Mouse (Mus musculus): ENCODE measurements around the gene Dnajb4. TPM values are rescaled to one million over a fixed set of nuclear protein-coding genes. Genes with fewer than 3 reads are reported as not detected.

The Dnajb4 gene
- total and polyA plus RNA-seq, 3 experiments, result 10.7 to 14.6 TPM; not detected in 1

GRCm38 (mm10) chr3:152192238-152192931 lies 17.7 kb downstream of the Dnajb4 start (continued):
- TF ChIP-seq USF1 (IDR thresholded peaks at IDR 0.05; ENCODE audit: low read depth, low read length) (no peak), ETS1 (IDR thresholded peaks at IDR 0.05; ENCODE audit: low read depth, low read length) (peak; percentile 77), HCFC1 (IDR thresholded peaks at IDR 0.05; ENCODE audit: low read depth, low read length) (no peak)

- H3K4me1 ChIP-seq (ENCODE audit: control insufficient read depth in 1 of 2, insufficient read depth in 2 of 2, low read length in 2 of 2), result peaks cover 4 to 10% of the 10 kb centered on the region in 2 experiments; a peak in 3 of 4 replicates
- H3K9me3 ChIP-seq (replicated peaks; ENCODE audit: insufficient read depth, low read length), result no peaks in the 10 kb centered on the region
- peaks cover 44% of the 10 kb centered on the region for H3K79me2 ChIP-seq (ENCODE audit: control insufficient read depth, insufficient read depth, low read length, poor library complexity)
- peak overlapping the region; percentile 78 for H3K9ac ChIP-seq (ENCODE audit: control insufficient read depth, low read depth, low read length, poor library complexity, severe bottlenecking)
- DNase-seq (ENCODE audit: low read depth, low spot score), result peak; percentile 83
- H3K36me3 ChIP-seq (ENCODE audit: control insufficient read depth in 1 of 2, insufficient read depth in 2 of 2, low read length in 2 of 2), result peaks cover 0 to 31% of the 10 kb centered on the region in 2 experiments; a peak in 2 of 4 replicates
- TF ChIP-seq POLR2A (IDR thresholded peaks at IDR 0.05; ENCODE audit: control insufficient read depth in 1 of 2, insufficient read depth in 1 of 2, low read depth in 1 of 2, low read length in 2 of 2, poor library complexity in 1 of 2) (peak; percentile 32 to 43; a peak in 1 of 4 replicates), KAT2A (conservative IDR thresholded peaks at IDR 0.05; ENCODE audit: low read depth, low read length) (no peak), TBP (IDR thresholded peaks at IDR 0.05; ENCODE audit: low read depth, low read length) (0 out of 2 replicates have a peak, but pooled peaks have one; percentile 34), GATA1 (IDR thresholded peaks at IDR 0.05; ENCODE audit: low read depth, low read length) (no peak), RAD21 (IDR thresholded peaks at IDR 0.05; ENCODE audit: low read depth, low read length) (0 out of 2 replicates have a peak, but pooled peaks have one; percentile 10), MYC (IDR thresholded peaks at IDR 0.05; ENCODE audit: low read depth, low read length) (no peak), RCOR1 (IDR thresholded peaks at IDR 0.05; ENCODE audit: low read depth, low read length) (no peak), GABPA (IDR thresholded peaks at IDR 0.05; ENCODE audit: low read depth, low read length) (no peak), BHLHE40 (IDR thresholded peaks at IDR 0.05; ENCODE audit: borderline replicate concordance, low read depth, low read length) (no peak), ELF1 (IDR thresholded peaks at IDR 0.05; ENCODE audit: low read depth, low read length) (no peak), ZKSCAN1 (IDR thresholded peaks at IDR 0.05; ENCODE audit: low read depth, low read length) (no peak), CTCF (IDR thresholded peaks at IDR 0.05 in 2 of 3, conservative IDR thresholded peaks at IDR 0.05 in 1 of 3; ENCODE audit: control insufficient read depth in 1 of 3, insufficient read depth in 1 of 3, low read depth in 2 of 3, low read length in 3 of 3, poor library complexity in 1 of 3, severe bottlenecking in 1 of 3) (peak in 1 of 3 experiments; percentile 8; a peak in 1 of 6 replicates), POLR2AphosphoS5 (IDR thresholded peaks at IDR 0.05; ENCODE audit: borderline replicate concordance, low read depth, low read length) (no peak), MYB (IDR thresholded peaks at IDR 0.05; ENCODE audit: low read depth, low read length) (no peak), JUND (IDR thresholded peaks at IDR 0.05; ENCODE audit: low read depth, low read length) (no peak), EP300 (IDR thresholded peaks at IDR 0.05; ENCODE audit: low read depth in 1 of 2, low read length in 2 of 2) (no peak), NELFE (IDR thresholded peaks at IDR 0.05; ENCODE audit: low read depth, low read length) (peak; percentile 1), USF2 (IDR thresholded peaks at IDR 0.05; ENCODE audit: borderline replicate concordance in 1 of 2, insufficient read depth in 1 of 2, low read depth in 1 of 2, low read length in 2 of 2) (no peak), MXI1 (IDR thresholded peaks at IDR 0.05; ENCODE audit: low read depth, low read length) (peak; percentile 87), TCF12 (IDR thresholded peaks at IDR 0.05; ENCODE audit: low read depth, low read length) (no peak)
- no peaks in the 10 kb centered on the region for H3K27me3 ChIP-seq (ENCODE audit: control insufficient read depth in 1 of 2, insufficient read depth in 2 of 2, low read length in 2 of 2)
- H3K27ac ChIP-seq (ENCODE audit: control insufficient read depth, low read depth, low read length), result peak overlapping the region; percentile 91
- H3K4me3 ChIP-seq (ENCODE audit: control insufficient read depth in 1 of 2, insufficient read depth in 1 of 2, low read depth in 2 of 2, low read length in 2 of 2), result peak overlapping the region; percentile 62 to 64
Measured at GRCm38 (mm10) chr3:152191791-152192237, 18.3 kb downstream of the Dnajb4 start.
